Mouse (Mus musculus) activated CD4-positive, CD25-positive, alpha-beta regulatory T cell (primary cell): Measurements from ENCODE around the gene Krt79. TPM values are rescaled to one million over a fixed set of nuclear protein-coding genes. Genes with fewer than 3 reads are reported as not detected.

Source experiments
- polyA plus RNA-seq, 2 experiments: library from polyadenylated mRNA; unstranded; fragments of 100-300 nt; shearing (Covaris generic); gene quantifications; one replicate each; pipeline ENCODE4 v1.2.1; 2017

The Krt79 gene
- polyA plus RNA-seq = not detected

DNA sequence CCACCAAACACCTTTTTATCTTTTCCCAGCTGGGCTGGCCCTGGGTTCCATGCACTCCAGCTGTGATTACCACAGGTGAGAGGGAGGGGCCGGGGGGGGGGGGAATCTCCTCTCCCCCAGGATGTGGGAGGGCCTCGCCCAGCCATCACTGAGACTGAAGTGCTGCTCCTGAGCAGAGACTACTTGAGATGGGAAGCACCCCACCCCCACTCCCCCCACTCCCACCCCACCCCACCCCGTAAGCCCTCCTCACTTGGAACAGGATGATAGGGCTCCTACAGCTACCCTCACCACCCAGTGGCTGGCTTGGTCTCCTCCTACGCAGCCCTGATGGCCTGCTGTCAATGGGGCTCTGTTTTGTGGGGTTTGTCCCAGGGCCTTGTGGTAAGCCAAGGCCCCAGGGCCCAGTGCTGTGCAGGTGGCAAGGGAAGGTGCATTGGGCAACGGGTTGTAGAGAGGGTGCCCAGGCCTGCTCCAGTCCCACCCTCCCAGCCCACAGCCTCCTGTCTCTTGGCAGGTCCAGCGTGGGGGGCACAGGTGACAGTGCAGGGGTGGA is at the start of gene Krt79:
Gene Krt79, minus strand, starts transcription at position 51 of the 556 bp plus-strand sequence.

DNA sequence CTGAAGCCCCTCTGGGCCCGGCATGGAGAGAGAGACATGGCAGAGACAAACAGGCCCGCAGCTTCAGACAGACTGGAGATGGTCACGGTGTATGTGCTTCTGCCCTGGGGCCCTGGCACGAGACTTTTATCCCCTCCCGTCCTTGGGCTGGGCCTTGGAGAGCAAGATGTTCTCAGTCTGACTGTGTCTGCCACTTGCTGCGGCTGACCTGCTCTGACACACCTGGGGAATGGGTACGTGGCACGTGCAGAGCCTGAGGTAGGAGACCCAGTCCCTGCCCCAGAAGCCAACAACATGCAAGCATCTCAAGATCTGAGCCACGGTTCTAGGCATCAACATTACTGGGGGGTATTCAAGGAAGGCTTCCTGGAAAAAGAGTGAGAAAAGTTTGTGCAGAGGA is 14.1 kb upstream of the Krt79 start, which contains the start of gene Krt78:
Gene Krt78, minus strand, starts transcription at position 101 of the 400 bp plus-strand sequence.

DNA sequence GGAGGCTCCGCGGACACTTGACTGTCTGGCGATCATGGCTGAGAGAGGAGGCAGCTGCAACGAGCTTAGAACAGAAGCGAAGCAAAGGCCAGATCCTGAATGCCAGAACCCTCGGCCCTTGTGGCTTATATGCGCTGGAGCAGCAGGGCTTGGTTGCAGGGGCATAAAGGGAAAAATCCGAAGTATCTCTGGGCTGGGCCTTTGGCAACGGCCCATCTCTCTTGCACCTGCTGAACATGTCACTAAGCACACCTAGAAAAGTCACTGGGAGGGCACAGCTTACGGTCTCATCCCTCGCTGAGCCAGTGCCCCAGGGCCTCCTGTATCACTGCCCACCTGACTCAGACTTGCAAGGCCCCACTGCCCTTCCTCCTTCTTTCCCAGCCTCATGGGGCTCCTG is 15.5 kb downstream of the Krt79 start, which contains the start of gene Krt4:
Gene Krt4, minus strand, starts transcription at position 101 of the 400 bp plus-strand sequence.

DNA sequence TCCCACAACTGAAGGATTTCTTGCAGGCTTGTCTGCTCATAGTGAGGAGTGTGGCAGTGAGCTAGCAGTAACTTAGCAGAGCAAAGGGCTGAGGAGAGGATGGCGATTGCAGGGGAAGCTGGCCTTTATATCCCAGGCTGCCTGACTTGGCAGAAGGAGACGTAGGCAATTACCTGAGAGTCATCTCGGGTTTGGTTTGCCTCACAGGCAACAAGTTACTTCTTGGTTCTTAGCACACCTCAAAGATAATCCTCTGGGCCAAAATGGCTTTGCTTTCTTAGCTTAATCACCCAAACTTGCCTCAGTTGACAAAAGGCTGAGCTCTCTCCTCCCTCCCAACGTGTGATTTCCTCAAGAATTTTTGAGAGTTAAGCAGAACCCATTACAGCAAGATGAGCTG is 47.3 kb downstream of the Krt79 start, which contains the start of gene Krt76:
Gene Krt76, minus strand, starts transcription at position 101 of the 400 bp plus-strand sequence.

Other genes starting within 250 kb of the Krt79 start
- gene Krt6a, start 246.0 kb downstream of the Krt79 start, polyA plus RNA-seq = not detected
- not detected for gene Krt5, start 227.4 kb downstream of the Krt79 start, polyA plus RNA-seq
- gene Krt71, start 197.2 kb downstream of the Krt79 start, polyA plus RNA-seq = not detected
- gene Krt72, start 153.9 kb downstream of the Krt79 start, polyA plus RNA-seq = under 1 TPM in 1 of 2 experiments, not detected in 1; 0.23 TPM
- gene Krt73, start 138.0 kb downstream of the Krt79 start, polyA plus RNA-seq = under 1 TPM in 1 of 2 experiments, not detected in 1; 0.07 TPM
- not detected for gene Krt2, start 122.2 kb downstream of the Krt79 start, polyA plus RNA-seq
- under 1 TPM in 1 of 2 experiments, not detected in 1; 0.17 TPM for gene Krt1, start 89.5 kb downstream of the Krt79 start, polyA plus RNA-seq
- not detected for gene Krt77, start 70.6 kb downstream of the Krt79 start, polyA plus RNA-seq
- gene Krt76, start 47.4 kb downstream of the Krt79 start, polyA plus RNA-seq = under 1 TPM in 1 of 2 experiments, not detected in 1; 0.10 TPM
- under 1 TPM in 1 of 2 experiments, not detected in 1; 0.27 TPM for gene Krt4, start 15.6 kb downstream of the Krt79 start, polyA plus RNA-seq
- not detected for gene Krt78, start 14.0 kb upstream of the Krt79 start, polyA plus RNA-seq
- gene Krt8, start 64.2 kb upstream of the Krt79 start, polyA plus RNA-seq = under 1 TPM in 1 of 2 experiments, not detected in 1; 0.10 TPM
- gene Krt18, start 87.9 kb upstream of the Krt79 start, polyA plus RNA-seq = 1 to 10 TPM; 1.0 to 2.4 TPM
- gene Eif4b, start 133.4 kb upstream of the Krt79 start, polyA plus RNA-seq = 10 to 100 TPM; 81.7 to 85.7 TPM
- under 1 TPM; 0.23 to 0.81 TPM for gene Tns2, start 160.1 kb upstream of the Krt79 start, polyA plus RNA-seq
- gene Spryd3, start 195.9 kb upstream of the Krt79 start, polyA plus RNA-seq = 10 to 100 TPM; 55.1 to 60.3 TPM
- under 1 TPM in 1 of 2 experiments, not detected in 1; 0.33 TPM for gene Igfbp6, start 204.0 kb upstream of the Krt79 start, polyA plus RNA-seq
- gene Soat2, start 210.2 kb upstream of the Krt79 start, polyA plus RNA-seq = 1 to 10 TPM in 1 of 2 experiments, under 1 TPM in 1; 0.87 to 4.3 TPM